Mouse (Mus musculus) C2C12 (cell line): ENCODE results near the gene Vti1a.

Experiments
- CEBPB ChIP-seq: IDR thresholded peaks from one replicate; pipeline ENCODE4 v1.6.1; 2011; ENCODE audit warnings: low read depth, mild to moderate bottlenecking, control low read depth, moderate library complexity
- CTCF ChIP-seq: IDR thresholded peaks from one replicate; pipeline ENCODE4 v1.5.1; 2011; ENCODE audit not compliant: control insufficient read depth, insufficient read depth, insufficient read length
- MYOD1 ChIP-seq: IDR thresholded peaks from one replicate; pipeline ENCODE4 v1.6.1; 2011; ENCODE audit warnings: low read depth; ENCODE audit not compliant: control insufficient read depth, insufficient read length

DNA sequence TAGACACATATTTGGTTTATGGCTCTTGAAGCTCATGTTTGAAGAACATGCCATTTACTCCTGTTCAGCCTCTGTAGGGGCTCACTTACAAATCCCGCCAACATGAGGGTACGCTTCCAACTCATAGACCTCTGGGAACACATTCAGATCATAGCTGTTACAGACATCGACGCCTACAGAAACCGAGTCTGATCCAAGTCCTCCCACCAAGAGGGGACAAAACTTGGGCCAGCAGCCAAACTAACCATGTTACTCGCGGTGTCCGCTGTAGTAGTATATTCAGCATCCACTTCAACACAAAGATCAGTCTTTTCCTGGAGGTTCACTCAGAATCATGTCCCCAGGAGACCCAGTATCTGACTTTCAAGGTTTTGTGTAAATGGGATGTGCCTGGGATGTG is 193.5 kb downstream of the Vti1a start:
- TF ChIP-seq CTCF (no peak), CEBPB (no peak), MYOD1 (no peak)
